In genomic region chr12:79534778-79535177, GRCm38 (mm10) we compare ENCODE assay signal across 11 mouse cellular contexts.
DNase-seq lines count a peak whose midpoint lies in the region; ATAC-seq and TF ChIP-seq lines count a peak whose summit lies in the region.
"Had no signal": no experiment of that assay in that cellular context is flagged by ENCODE, and none has a peak within 500 bp of the region (broad histone marks: within the 10 kb centered on the region; RNA-seq: fewer than 3 reads in every experiment).

No protein-coding gene starts in this region.

- TF ChIP-seq POLR2A in cerebellum, adult 2 months (IDR thresholded peaks at IDR 0.05; ENCODE audit: borderline replicate concordance, insufficient read depth, low read length), result no peak

- ATAC-seq in heart, embryonic 11.5 days (replicated peaks; ENCODE audit: insufficient number of reproducible peaks, low FRiP score, low TSS enrichment), result no peak
- no peak for ATAC-seq in limb, embryonic 12.5 days (ENCODE audit: insufficient number of reproducible peaks, insufficient read depth, low FRiP score, low TSS enrichment, low read depth)
- 0 out of 2 replicates have a peak, but pooled peaks have one; percentile 24 for ATAC-seq in stomach, postnatal 0 days (ENCODE audit: low FRiP score, low TSS enrichment)
- ATAC-seq: Patski had no signal

- H3K4me2 ChIP-seq in heart, embryonic 11.5 days, result no peak overlapping the region
- H3K4me2 ChIP-seq in limb, embryonic 12.5 days, result no peak overlapping the region
- H3K4me2 ChIP-seq in stomach, postnatal 0 days (replicated peaks; ENCODE audit: low read depth), result no peak overlapping the region

- H3K27me3 ChIP-seq in heart, embryonic 11.5 days (ENCODE audit: control insufficient read depth, insufficient read depth, low read length), result no peaks in the 10 kb centered on the region
- no peaks in the 10 kb centered on the region for H3K27me3 ChIP-seq in limb, embryonic 12.5 days
- no peaks in the 10 kb centered on the region for H3K27me3 ChIP-seq in stomach, postnatal 0 days (ENCODE audit: control insufficient read depth, insufficient read depth, low read length)
- H3K27me3 ChIP-seq in cerebellum, adult 2 months (ENCODE audit: control insufficient read depth, insufficient read depth, low read length), result no peaks in the 10 kb centered on the region; the same call in 1 of the 2 replicates
- H3K27me3 ChIP-seq: Patski had no signal

- 26% methylated on average over 1 of the region's 1 CpGs for WGBS in heart, embryonic 11.5 days (ENCODE audit: insufficient replicate concordance)
- 49% methylated on average over 1 of the region's 1 CpGs for WGBS in limb, embryonic 12.5 days
- WGBS in stomach, postnatal 0 days, result 34% methylated on average over 1 of the region's 1 CpGs
- 98% methylated on average over 1 of the region's 1 CpGs for WGBS in cerebellum, adult 2 months

- no peak for TF ChIP-seq CTCF in stomach, postnatal 0 days (IDR thresholded peaks at IDR 0.05; ENCODE audit: low read depth)
- TF ChIP-seq CTCF in cerebellum, adult 2 months (IDR thresholded peaks at IDR 0.05; ENCODE audit: borderline replicate concordance, insufficient read depth, low read depth, low read length), result no peak

- peaks cover 18% of the 10 kb centered on the region for H3K4me1 ChIP-seq in heart, embryonic 11.5 days (ENCODE audit: control insufficient read depth, insufficient read depth, low read length)
- H3K4me1 ChIP-seq in limb, embryonic 12.5 days (replicated peaks), result peaks cover 52% of the 10 kb centered on the region
- H3K4me1 ChIP-seq in stomach, postnatal 0 days (replicated peaks; ENCODE audit: control insufficient read depth, insufficient read depth), result 0 out of 2 replicates have a peak, but pooled peaks cover 4% of the 10 kb centered on the region
- no peaks in the 10 kb centered on the region for H3K4me1 ChIP-seq in cerebellum, adult 2 months (ENCODE audit: control insufficient read depth, insufficient read depth, low read length)

- no peak for DNase-seq in heart, adult 9 months (ENCODE audit: low spot score in 2 of 2)
- peak; percentile 62 to 77 for DNase-seq in lung, adult 18-20 months
- DNase-seq in lung, postnatal 14 days, result no peak
- DNase-seq in stomach, postnatal 0 days (ENCODE audit: low spot score), result no peak
- no peak for DNase-seq in B cell, adult 2 months
- no peak for DNase-seq in cerebellum, adult 2 months
- DNase-seq: adrenal gland, postnatal 25 days; cerebellum, adult 9-11 months had no signal

- H3K4me3 ChIP-seq in heart, embryonic 11.5 days (ENCODE audit: low read depth, low read length), result no peak overlapping the region
- no peak overlapping the region for H3K4me3 ChIP-seq in limb, embryonic 12.5 days (replicated peaks)
- no peak overlapping the region for H3K4me3 ChIP-seq in stomach, postnatal 0 days (ENCODE audit: low read depth, low read length)
- no peak overlapping the region for H3K4me3 ChIP-seq in cerebellum, adult 2 months (replicated peaks; ENCODE audit: insufficient read depth, low read depth, low read length)

- H3K9me3 ChIP-seq in heart, embryonic 11.5 days (replicated peaks; ENCODE audit: control insufficient read depth, low read length), result no peaks in the 10 kb centered on the region
- H3K9me3 ChIP-seq in limb, embryonic 12.5 days, result peaks cover under 1% of the 10 kb centered on the region; the same call in 1 of the 2 replicates
- H3K9me3 ChIP-seq in stomach, postnatal 0 days (ENCODE audit: control insufficient read depth, low read length), result no peaks in the 10 kb centered on the region

- H3K36me3 ChIP-seq in heart, embryonic 11.5 days (ENCODE audit: control insufficient read depth, insufficient read depth, low read length), result no peaks in the 10 kb centered on the region
- no peaks in the 10 kb centered on the region for H3K36me3 ChIP-seq in limb, embryonic 12.5 days
- H3K36me3 ChIP-seq in stomach, postnatal 0 days (ENCODE audit: control insufficient read depth, insufficient read depth, low read length), result no peaks in the 10 kb centered on the region

- H3K27ac ChIP-seq in heart, embryonic 11.5 days (ENCODE audit: low read depth, low read length), result peak overlapping the region; percentile 51
- H3K27ac ChIP-seq in limb, embryonic 12.5 days, result peak overlapping the region; percentile 62; the same call in 1 of the 2 replicates
- H3K27ac ChIP-seq in stomach, postnatal 0 days (replicated peaks), result peak overlapping the region; percentile 67
- no peak overlapping the region for H3K27ac ChIP-seq in cerebellum, adult 2 months (ENCODE audit: insufficient read depth, low read length)

- TF ChIP-seq EP300 in stomach, postnatal 0 days (optimal IDR thresholded peaks at IDR 0.05), result no peak

- no peak overlapping the region for H3K9ac ChIP-seq in heart, embryonic 11.5 days (ENCODE audit: low read depth, low read length)
- H3K9ac ChIP-seq in limb, embryonic 12.5 days (replicated peaks), result no peak overlapping the region
- H3K9ac ChIP-seq in stomach, postnatal 0 days (ENCODE audit: low read length), result no peak overlapping the region

Comparison
In these comparisons a context has a peak if more than half of its experiments do, and no peak if none do; other contexts are left out.
1. DNase-seq: peak in lung, adult 18-20 months (2 of 2); none in heart, adult 9 months (0 of 2), lung, postnatal 14 days (single experiment), stomach, postnatal 0 days (single experiment), B cell, adult 2 months (0 of 2) and cerebellum, adult 2 months (0 of 2).